Mouse (Mus musculus) liver, postnatal 0 days (tissue): ENCODE measurements around the gene Myh6.

Experiments
- CTCF ChIP-seq: sonication (generic); IDR thresholded peaks from 2 replicates; pipeline ENCODE4 v1.5.1; 2016; ENCODE audit warnings: antibody characterized with exemption, low read depth
- EP300 ChIP-seq: IDR thresholded peaks from 2 replicates; pipeline ENCODE4 v1.6.1; 2016; ENCODE audit warnings: antibody characterized with exemption, low read depth, mild to moderate bottlenecking

- TF ChIP-seq CTCF (no peak), EP300 (no peak)
Observed at GRCm38 (mm10) chr14:55000814-55001213, 34.1 kb upstream of the Myh6 start.
